17 mouse cellular contexts compared by ENCODE assay signal in the genomic region with DNA sequence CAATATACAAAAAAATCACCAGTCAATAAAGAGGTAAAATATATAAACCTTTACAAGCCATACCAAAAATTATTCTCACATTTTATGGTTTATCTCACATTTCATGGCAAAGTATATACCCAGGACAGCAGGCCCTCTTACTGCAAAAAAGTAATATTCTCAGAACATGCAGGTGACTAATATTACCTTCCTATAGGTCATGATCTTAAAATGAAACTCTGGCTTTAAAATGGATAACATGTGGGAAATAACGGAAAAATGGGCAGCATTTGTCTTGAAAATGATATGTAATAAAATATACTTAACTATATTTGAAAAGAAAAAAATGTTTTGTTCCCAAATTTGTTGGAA.
DNase-seq lines count a peak whose midpoint lies in the region; ATAC-seq lines count a peak whose summit lies in the region.
"Had no signal": no experiment of that assay in that cellular context is flagged by ENCODE, and none has a peak within 500 bp of the region (broad histone marks: within the 10 kb centered on the region; RNA-seq: fewer than 3 reads in every experiment).

No protein-coding gene starts in this region.

- H3K27ac ChIP-seq in forebrain, embryonic 13.5 days, result no peak overlapping the region
- no peak overlapping the region for H3K27ac ChIP-seq in forebrain, embryonic 16.5 days (ENCODE audit: low read length)
- H3K27ac ChIP-seq in neural tube, embryonic 12.5 days, result no peak overlapping the region
- H3K27ac ChIP-seq in midbrain, embryonic 14.5 days (replicated peaks; ENCODE audit: low read depth, low read length), result no peak overlapping the region; the same call in 1 of the 2 replicates
- H3K27ac ChIP-seq: embryonic facial prominence, embryonic 12.5 days; gastrocnemius, adult 2 months; kidney, postnatal 0 days; macrophage; stomach, postnatal 0 days had no signal

- H3K4me1 ChIP-seq in forebrain, embryonic 13.5 days, result peaks cover 7% of the 10 kb centered on the region
- peaks cover 6% of the 10 kb centered on the region for H3K4me1 ChIP-seq in forebrain, embryonic 16.5 days (replicated peaks; ENCODE audit: control insufficient read depth, insufficient read depth, low read length)
- peaks cover 6% of the 10 kb centered on the region; the same call in 1 of the 2 replicates for H3K4me1 ChIP-seq in neural tube, embryonic 12.5 days
- H3K4me1 ChIP-seq in midbrain, embryonic 14.5 days (ENCODE audit: control insufficient read depth, insufficient read depth, low read length), result peaks cover 12% of the 10 kb centered on the region

- no peaks in the 10 kb centered on the region for H3K36me3 ChIP-seq in forebrain, embryonic 13.5 days (ENCODE audit: poor library complexity, severe bottlenecking)
- no peaks in the 10 kb centered on the region for H3K36me3 ChIP-seq in forebrain, embryonic 16.5 days (ENCODE audit: control insufficient read depth, insufficient read depth)
- no peaks in the 10 kb centered on the region for H3K36me3 ChIP-seq in neural tube, embryonic 12.5 days
- H3K36me3 ChIP-seq in midbrain, embryonic 14.5 days (ENCODE audit: control insufficient read depth, insufficient read depth, low read length), result no peaks in the 10 kb centered on the region
- H3K36me3 ChIP-seq: embryonic facial prominence, embryonic 12.5 days had no signal

- H3K27me3 ChIP-seq in forebrain, embryonic 13.5 days, result no peaks in the 10 kb centered on the region
- no peaks in the 10 kb centered on the region for H3K27me3 ChIP-seq in forebrain, embryonic 16.5 days (replicated peaks; ENCODE audit: control insufficient read depth, insufficient read depth, low read length)
- peaks cover 10% of the 10 kb centered on the region for H3K27me3 ChIP-seq in neural tube, embryonic 12.5 days (replicated peaks)
- H3K27me3 ChIP-seq in midbrain, embryonic 14.5 days (ENCODE audit: control insufficient read depth, insufficient read depth, low read length), result no peaks in the 10 kb centered on the region
- H3K27me3 ChIP-seq: embryonic facial prominence, embryonic 12.5 days had no signal

- H3K4me2 ChIP-seq in forebrain, embryonic 13.5 days, result peak overlapping the region; percentile 47; the same call in 1 of the 2 replicates
- H3K4me2 ChIP-seq in forebrain, embryonic 16.5 days (ENCODE audit: low read length), result no peak overlapping the region; the same call in 1 of the 2 replicates
- no peak overlapping the region for H3K4me2 ChIP-seq in neural tube, embryonic 12.5 days (replicated peaks)
- peak overlapping the region; percentile 53 for H3K4me2 ChIP-seq in midbrain, embryonic 14.5 days (ENCODE audit: low read length)

- no peak for DNase-seq in neural tube, embryonic 10.5 days (ENCODE audit: extremely low spot score, low spot score)
- DNase-seq in midbrain, embryonic 14.5 days, result no peak
- DNase-seq in spleen, postnatal 14 days (ENCODE audit: low spot score in 2 of 2), result no peak
- no peak for DNase-seq in lung, postnatal 36 days
- no peak for DNase-seq in urinary bladder, postnatal 14 days (ENCODE audit: low spot score)
- DNase-seq: cerebellum, postnatal 25 days; liver, postnatal 0 days; thymus, postnatal 14 days had no signal

- no peaks in the 10 kb centered on the region for H3K9me3 ChIP-seq in forebrain, embryonic 13.5 days (replicated peaks)
- H3K9me3 ChIP-seq in forebrain, embryonic 16.5 days (ENCODE audit: control insufficient read depth, low read length), result no peaks in the 10 kb centered on the region
- H3K9me3 ChIP-seq in neural tube, embryonic 12.5 days, result no peaks in the 10 kb centered on the region
- no peaks in the 10 kb centered on the region for H3K9me3 ChIP-seq in midbrain, embryonic 14.5 days (ENCODE audit: control insufficient read depth, low read length)
- H3K9me3 ChIP-seq: embryonic facial prominence, embryonic 12.5 days had no signal

- no peak overlapping the region for H3K9ac ChIP-seq in forebrain, embryonic 13.5 days
- no peak overlapping the region for H3K9ac ChIP-seq in forebrain, embryonic 16.5 days (replicated peaks; ENCODE audit: low read depth, low read length)
- H3K9ac ChIP-seq in neural tube, embryonic 12.5 days, result no peak overlapping the region
- no peak overlapping the region for H3K9ac ChIP-seq in midbrain, embryonic 14.5 days (replicated peaks; ENCODE audit: low read length)
- H3K9ac ChIP-seq: embryonic facial prominence, embryonic 12.5 days; liver, postnatal 0 days had no signal

- ATAC-seq in forebrain, embryonic 13.5 days, result no peak
- ATAC-seq in forebrain, embryonic 16.5 days, result no peak
- peak; percentile 48 for ATAC-seq in neural tube, embryonic 12.5 days (ENCODE audit: low FRiP score, low read depth)
- ATAC-seq in midbrain, embryonic 14.5 days (ENCODE audit: low FRiP score, low TSS enrichment), result no peak
- ATAC-seq: inflammation-experienced regulatory T-cells, adult 6 months; liver, postnatal 0 days had no signal

- 20% methylated on average over 1 of the region's 1 CpGs for WGBS in forebrain, embryonic 13.5 days
- 33% methylated on average over 1 of the region's 1 CpGs for WGBS in forebrain, embryonic 16.5 days
- WGBS in neural tube, embryonic 12.5 days, result 7% methylated on average over 1 of the region's 1 CpGs
- 15% methylated on average over 1 of the region's 1 CpGs for WGBS in midbrain, embryonic 14.5 days

- no peak overlapping the region for H3K4me3 ChIP-seq in forebrain, embryonic 13.5 days
- no peak overlapping the region for H3K4me3 ChIP-seq in forebrain, embryonic 16.5 days (replicated peaks; ENCODE audit: low read length)
- H3K4me3 ChIP-seq in neural tube, embryonic 12.5 days, result no peak overlapping the region
- H3K4me3 ChIP-seq in midbrain, embryonic 14.5 days (replicated peaks; ENCODE audit: low read depth, low read length), result no peak overlapping the region
- H3K4me3 ChIP-seq: embryonic facial prominence, embryonic 12.5 days; gastrocnemius, adult 2 months had no signal

Comparison
In these comparisons a context has a peak if more than half of its experiments do, and no peak if none do; other contexts are left out.
1. H3K4me2 ChIP-seq: peak in forebrain, embryonic 13.5 days (single experiment) and midbrain, embryonic 14.5 days (single experiment); none in forebrain, embryonic 16.5 days (single experiment) and neural tube, embryonic 12.5 days (single experiment).